Mouse (Mus musculus): ENCODE data around the gene Spns1.

DNA sequence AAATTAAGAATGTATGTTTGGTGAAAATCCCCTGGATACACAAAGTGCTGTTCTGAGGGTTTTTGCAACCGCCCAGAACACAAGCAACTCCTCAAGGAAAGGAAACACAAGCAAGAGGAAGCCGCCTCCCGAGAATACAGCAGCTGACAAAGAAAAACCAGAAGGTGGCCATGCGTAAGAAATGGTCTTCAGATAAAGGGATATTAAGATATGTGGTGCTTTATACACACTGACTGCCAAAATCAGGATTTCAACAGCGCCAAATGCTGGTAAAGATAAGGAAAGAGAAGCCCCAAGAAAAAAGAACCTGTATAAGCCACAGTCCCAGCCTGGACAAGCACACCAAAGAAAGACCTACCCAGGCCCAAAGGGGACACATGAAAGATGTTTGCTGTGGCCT is 6.3 kb upstream of the Spns1 start:
- no peak for TF ChIP-seq CTCF (IDR thresholded peaks at IDR 0.05; ENCODE audit: low read depth, low read length)
- TF ChIP-seq POLR2A (IDR thresholded peaks at IDR 0.05; ENCODE audit: insufficient read depth, low read length), result no peak
